In the genomic region with DNA sequence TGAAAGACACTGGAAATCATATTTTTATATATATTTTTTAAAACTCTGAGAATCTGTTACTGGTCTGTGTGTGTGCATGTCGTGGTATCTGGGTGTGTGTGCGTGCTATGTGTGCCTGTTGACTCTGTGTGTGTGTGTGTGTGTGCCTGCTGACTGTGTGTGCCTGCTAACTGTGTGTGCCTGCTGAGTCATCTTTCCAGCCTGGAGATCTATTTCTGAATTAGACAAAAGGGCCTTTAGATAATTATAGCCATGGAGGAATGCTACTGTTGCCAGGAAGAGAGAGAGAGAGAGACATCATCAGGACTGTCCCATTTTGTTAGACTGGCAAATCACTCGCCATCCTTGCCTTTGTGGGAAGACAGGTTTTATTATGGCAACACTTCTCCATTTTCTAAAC, we compare ENCODE assay signal across 9 mouse cellular contexts.
DNase-seq lines count a peak whose midpoint lies in the region; ATAC-seq lines count a peak whose summit lies in the region.
"Had no signal": no experiment of that assay in that cellular context is flagged by ENCODE, and none has a peak within 500 bp of the region (broad histone marks: within the 10 kb centered on the region; RNA-seq: fewer than 3 reads in every experiment).

No protein-coding gene starts in this region.

- 34% methylated on average over 3 of the region's 3 CpGs for WGBS in heart, embryonic 15.5 days

- ATAC-seq in heart, embryonic 15.5 days (replicated peaks; ENCODE audit: insufficient number of reproducible peaks, insufficient read depth, low FRiP score, low read depth), result 0 out of 2 replicates have a peak, but pooled peaks have one; percentile 44

- intact Hi-C loops in heart, postnatal 14 days (cut with DNase I), result no loop called here

- DNase-seq in heart, adult 8-10 months (ENCODE audit: low spot score), result peak; percentile 36
- no peak for DNase-seq in heart, postnatal 14 days
- peak; percentile 95 for DNase-seq in brain, adult 2 months (ENCODE audit: low read depth, low spot score)
- peak; percentile 28 for DNase-seq in right cerebral cortex, postnatal 14 days
- DNase-seq in urinary bladder, adult 18-20 months (ENCODE audit: low spot score in 2 of 2), result no peak
- no peak for DNase-seq in embryo, embryonic 10 days (ENCODE audit: low spot score)
- DNase-seq: cerebellum, postnatal 10 days; lung, postnatal 10 days had no signal

- no peaks in the 10 kb centered on the region for H3K27me3 ChIP-seq in heart, embryonic 15.5 days

- peak overlapping the region; percentile 31; the same call in 1 of the 2 replicates for H3K27ac ChIP-seq in heart, embryonic 15.5 days

- H3K36me3 ChIP-seq in heart, embryonic 15.5 days, result no peaks in the 10 kb centered on the region

- no peak overlapping the region for H3K4me3 ChIP-seq in heart, embryonic 15.5 days

- H3K4me1 ChIP-seq in heart, embryonic 15.5 days (replicated peaks), result peaks cover 27% of the 10 kb centered on the region

- H3K9ac ChIP-seq in heart, embryonic 15.5 days, result no peak overlapping the region

- H3K4me2 ChIP-seq in heart, embryonic 15.5 days, result no peak overlapping the region

- 0 out of 2 replicates have a peak, but pooled peaks cover 4% of the 10 kb centered on the region for H3K9me3 ChIP-seq in heart, embryonic 15.5 days (replicated peaks)

Comparison
In these comparisons a context has a peak if more than half of its experiments do, and no peak if none do; other contexts are left out.
1. DNase-seq: peak in heart, adult 8-10 months (single experiment), brain, adult 2 months (single experiment) and right cerebral cortex, postnatal 14 days (single experiment); none in heart, postnatal 14 days (0 of 2), urinary bladder, adult 18-20 months (0 of 2) and embryo, embryonic 10 days (single experiment).